Mouse (Mus musculus) heart, adult 2 months (tissue): ENCODE measurements at regions not wholly inside any gene's neighbourhood (a gene's known extent, or its start where the extent isn't known, plus 50 kb on each side); places are given as distances from the start of the nearest gene placed in this dataset.

Experiments
- CTCF ChIP-seq: fragments of 200-600 bp; IDR thresholded peaks from 2 replicates; pipeline ENCODE4 v1.8.1; 2022; ENCODE audit warnings: antibody characterized with exemption, mild to moderate bottlenecking, moderate library complexity
- EP300 ChIP-seq: fragments of 200-500 bp; IDR thresholded peaks from 2 replicates; pipeline ENCODE4 v1.6.1; 2011; ENCODE audit warnings: low read depth, low read length, control low read depth; ENCODE audit not compliant: insufficient read depth
- POLR2A ChIP-seq: fragments of 200-500 bp; IDR thresholded peaks from 2 replicates; pipeline ENCODE4 v1.6.1; 2011; ENCODE audit warnings: mild to moderate bottlenecking, low read depth, low read length, control low read depth; ENCODE audit not compliant: insufficient read depth

DNA sequence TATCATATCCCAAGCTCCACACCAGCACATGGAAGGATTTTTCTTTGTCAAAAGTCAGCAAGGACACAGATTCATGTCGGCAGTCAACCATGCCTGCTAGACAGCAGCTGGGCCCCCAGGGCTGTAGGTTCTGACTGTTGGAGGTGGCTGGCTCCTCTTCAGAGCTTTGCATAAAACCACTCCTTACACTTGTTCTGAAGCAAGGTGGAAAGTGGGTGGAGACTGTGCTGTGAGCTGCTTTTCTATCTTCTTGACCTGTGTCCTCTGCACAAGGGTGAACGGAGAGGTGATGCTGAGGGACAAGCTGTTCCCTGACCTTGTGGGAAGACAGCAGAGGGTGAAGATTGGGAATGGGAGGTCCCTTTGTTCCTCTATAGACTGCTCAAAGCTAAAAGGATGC, 185.2 kb downstream of the Cmpk2 start:
- no peak for TF ChIP-seq POLR2A
- no peak for TF ChIP-seq EP300
- no peak for TF ChIP-seq CTCF
